Mouse (Mus musculus): ENCODE data around the gene Mon1b.

GRCm38 (mm10) chr8:113645220-113645619 is 9.8 kb downstream of the Mon1b start:
- no peak for TF ChIP-seq CTCF (IDR thresholded peaks at IDR 0.05; ENCODE audit: extremely low read depth, insufficient read depth, low read length)
- TF ChIP-seq POLR2A (IDR thresholded peaks at IDR 0.05; ENCODE audit: extremely low read depth, insufficient read depth, low read length), result no peak

All from cortical plate, adult 2 months (tissue).